Mouse (Mus musculus) stomach, postnatal 0 days (tissue): ENCODE measurements around the gene Slc6a11.

Experiments used
- CTCF ChIP-seq: IDR thresholded peaks from 2 replicates; pipeline ENCODE4 v1.5.1; 2016; ENCODE audit warnings: antibody characterized with exemption, low read depth, mild to moderate bottlenecking, moderate library complexity
- EP300 ChIP-seq: optimal IDR thresholded peaks from 2 replicates; pipeline ENCODE3; 2016; ENCODE audit warnings: antibody characterized with exemption

GRCm38 (mm10) chr6:114267979-114268378 lies 136.9 kb downstream of the Slc6a11 start:
- TF ChIP-seq EP300 (no peak), CTCF (no peak)
